In the genomic region with DNA sequence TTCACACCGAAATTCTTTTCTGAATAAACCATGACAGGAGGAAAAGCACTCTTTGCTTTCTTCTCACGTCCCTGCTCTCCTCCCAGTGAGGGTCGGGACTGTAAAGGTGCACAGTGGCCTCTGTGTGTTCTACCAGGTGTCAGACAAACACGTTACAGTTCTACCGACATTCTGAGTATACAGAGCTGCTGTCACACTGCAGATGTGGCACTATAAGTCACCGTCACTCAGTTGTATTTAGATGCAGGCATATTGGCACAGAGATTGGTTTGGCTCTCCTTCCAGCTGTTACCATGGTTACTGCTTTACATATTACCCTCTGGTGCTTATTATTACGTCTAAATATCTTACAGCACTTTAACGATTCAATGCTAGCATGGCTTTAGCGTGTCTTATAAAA, we compare ENCODE assay signal across 20 mouse cellular contexts.
DNase-seq lines count a peak whose midpoint lies in the region; ATAC-seq lines count a peak whose summit lies in the region.
"Had no signal": no experiment of that assay in that cellular context is flagged by ENCODE, and none has a peak within 500 bp of the region (broad histone marks: within the 10 kb centered on the region; RNA-seq: fewer than 3 reads in every experiment).

No protein-coding gene starts in this region.

- H3K9me3 ChIP-seq in forebrain, embryonic 12.5 days: no peaks in the 10 kb centered on the region
- H3K9me3 ChIP-seq in forebrain, embryonic 10.5 days: no peaks in the 10 kb centered on the region
- no peaks in the 10 kb centered on the region for H3K9me3 ChIP-seq in midbrain, embryonic 12.5 days
- no peaks in the 10 kb centered on the region for H3K9me3 ChIP-seq in midbrain, embryonic 10.5 days (replicated peaks)
- H3K9me3 ChIP-seq in hindbrain, embryonic 15.5 days: no peaks in the 10 kb centered on the region
- H3K9me3 ChIP-seq in neural tube, embryonic 14.5 days (ENCODE audit: control insufficient read depth, low read length): no peaks in the 10 kb centered on the region
- H3K9me3 ChIP-seq: embryonic facial prominence, embryonic 13.5 days; heart, embryonic 10.5 days had no signal

- peaks cover 15% of the 10 kb centered on the region for H3K36me3 ChIP-seq in forebrain, embryonic 12.5 days (replicated peaks)
- peaks cover 3% of the 10 kb centered on the region; the same call in 1 of the 2 replicates for H3K36me3 ChIP-seq in forebrain, embryonic 10.5 days (replicated peaks)
- peaks cover 24% of the 10 kb centered on the region for H3K36me3 ChIP-seq in midbrain, embryonic 12.5 days
- H3K36me3 ChIP-seq in midbrain, embryonic 10.5 days: peaks cover 10% of the 10 kb centered on the region; the same call in 1 of the 2 replicates
- peaks cover 27% of the 10 kb centered on the region for H3K36me3 ChIP-seq in hindbrain, embryonic 15.5 days
- H3K36me3 ChIP-seq in neural tube, embryonic 14.5 days (ENCODE audit: control insufficient read depth, insufficient read depth, low read length): peaks cover 16% of the 10 kb centered on the region; the same call in 1 of the 2 replicates
- H3K36me3 ChIP-seq: embryonic facial prominence, embryonic 13.5 days; heart, embryonic 10.5 days had no signal

- 0 out of 2 replicates have a peak, but pooled peaks have one; percentile 30 for ATAC-seq in forebrain, embryonic 12.5 days (ENCODE audit: low FRiP score)
- ATAC-seq in midbrain, embryonic 12.5 days (ENCODE audit: low FRiP score, low read depth): peak; percentile 38; the same call in 1 of the 2 replicates
- peak; percentile 62; the same call in 1 of the 2 replicates for ATAC-seq in hindbrain, embryonic 15.5 days (ENCODE audit: low FRiP score, low read depth)
- peak; percentile 84 for ATAC-seq in neural tube, embryonic 14.5 days (ENCODE audit: low read depth)
- ATAC-seq: lung, postnatal 0 days had no signal

- DNase-seq in forebrain, embryonic 10.5 days (ENCODE audit: extremely low spot score, low spot score): no peak
- no peak for DNase-seq in midbrain, embryonic 10.5 days (ENCODE audit: low spot score)
- DNase-seq in heart, adult 8-10 months (ENCODE audit: low spot score): no peak
- no peak for DNase-seq in testis, postnatal 14 days (ENCODE audit: low spot score)
- DNase-seq: adrenal gland, postnatal 14 days; cerebellum, adult 8-10 months; gastrocnemius, postnatal 10 days; heart, postnatal 36 days; kidney, adult 18-20 months; kidney, postnatal 25 days; left cerebral cortex, postnatal 4 days; right cerebral cortex, adult 18-20 months had no signal

- WGBS in forebrain, embryonic 12.5 days: 70% methylated on average over 9 of the region's 9 CpGs
- WGBS in forebrain, embryonic 10.5 days: 87% methylated on average over 9 of the region's 9 CpGs
- WGBS in midbrain, embryonic 12.5 days: 71% methylated on average over 9 of the region's 9 CpGs
- WGBS in midbrain, embryonic 10.5 days: 89% methylated on average over 9 of the region's 9 CpGs
- WGBS in hindbrain, embryonic 15.5 days: 37% methylated on average over 9 of the region's 9 CpGs
- WGBS in neural tube, embryonic 14.5 days: 38% methylated on average over 9 of the region's 9 CpGs

- H3K9ac ChIP-seq in forebrain, embryonic 12.5 days: no peak overlapping the region
- no peak overlapping the region for H3K9ac ChIP-seq in midbrain, embryonic 12.5 days (replicated peaks)
- no peak overlapping the region for H3K9ac ChIP-seq in hindbrain, embryonic 15.5 days
- no peak overlapping the region for H3K9ac ChIP-seq in neural tube, embryonic 14.5 days (replicated peaks; ENCODE audit: low read depth, low read length)
- H3K9ac ChIP-seq: embryonic facial prominence, embryonic 13.5 days; liver, embryonic 14.5 days had no signal

- H3K4me1 ChIP-seq in forebrain, embryonic 12.5 days: peaks cover 5% of the 10 kb centered on the region; the same call in 1 of the 2 replicates
- H3K4me1 ChIP-seq in forebrain, embryonic 10.5 days: no peaks in the 10 kb centered on the region
- 0 out of 2 replicates have a peak, but pooled peaks cover 4% of the 10 kb centered on the region for H3K4me1 ChIP-seq in midbrain, embryonic 12.5 days
- no peaks in the 10 kb centered on the region for H3K4me1 ChIP-seq in midbrain, embryonic 10.5 days
- peaks cover 18% of the 10 kb centered on the region for H3K4me1 ChIP-seq in hindbrain, embryonic 15.5 days (replicated peaks)
- peaks cover 7% of the 10 kb centered on the region for H3K4me1 ChIP-seq in neural tube, embryonic 14.5 days (ENCODE audit: control insufficient read depth, insufficient read depth, low read length)
- H3K4me1 ChIP-seq: embryonic facial prominence, embryonic 13.5 days; heart, embryonic 10.5 days had no signal

- no peak overlapping the region for H3K4me3 ChIP-seq in forebrain, embryonic 12.5 days (replicated peaks)
- H3K4me3 ChIP-seq in forebrain, embryonic 10.5 days: no peak overlapping the region
- H3K4me3 ChIP-seq in midbrain, embryonic 12.5 days: no peak overlapping the region
- H3K4me3 ChIP-seq in midbrain, embryonic 10.5 days: no peak overlapping the region
- no peak overlapping the region for H3K4me3 ChIP-seq in hindbrain, embryonic 15.5 days
- no peak overlapping the region for H3K4me3 ChIP-seq in neural tube, embryonic 14.5 days (ENCODE audit: low read depth, low read length)
- H3K4me3 ChIP-seq: embryonic facial prominence, embryonic 13.5 days; heart, embryonic 10.5 days had no signal

- no peak overlapping the region for H3K27ac ChIP-seq in forebrain, embryonic 12.5 days
- H3K27ac ChIP-seq in forebrain, embryonic 10.5 days: no peak overlapping the region
- H3K27ac ChIP-seq in midbrain, embryonic 12.5 days (replicated peaks): no peak overlapping the region
- no peak overlapping the region for H3K27ac ChIP-seq in midbrain, embryonic 10.5 days (replicated peaks)
- peak overlapping the region; percentile 6 for H3K27ac ChIP-seq in hindbrain, embryonic 15.5 days (replicated peaks)
- 0 out of 2 replicates have a peak overlapping the region, but pooled peaks have one; percentile 10 for H3K27ac ChIP-seq in neural tube, embryonic 14.5 days (ENCODE audit: low read depth, low read length)
- H3K27ac ChIP-seq: embryonic facial prominence, embryonic 13.5 days; heart, embryonic 10.5 days; liver, embryonic 14.5 days had no signal

- no peaks in the 10 kb centered on the region for H3K27me3 ChIP-seq in forebrain, embryonic 12.5 days
- no peaks in the 10 kb centered on the region for H3K27me3 ChIP-seq in forebrain, embryonic 10.5 days (ENCODE audit: poor library complexity, severe bottlenecking)
- H3K27me3 ChIP-seq in midbrain, embryonic 12.5 days: no peaks in the 10 kb centered on the region
- no peaks in the 10 kb centered on the region for H3K27me3 ChIP-seq in midbrain, embryonic 10.5 days (ENCODE audit: low read depth, poor library complexity, severe bottlenecking)
- no peaks in the 10 kb centered on the region for H3K27me3 ChIP-seq in hindbrain, embryonic 15.5 days
- no peaks in the 10 kb centered on the region for H3K27me3 ChIP-seq in neural tube, embryonic 14.5 days (ENCODE audit: control insufficient read depth, insufficient read depth, low read length)
- H3K27me3 ChIP-seq: embryonic facial prominence, embryonic 13.5 days had no signal

- no peak overlapping the region for H3K4me2 ChIP-seq in forebrain, embryonic 12.5 days
- H3K4me2 ChIP-seq in midbrain, embryonic 12.5 days (replicated peaks): no peak overlapping the region
- no peak overlapping the region for H3K4me2 ChIP-seq in hindbrain, embryonic 15.5 days
- H3K4me2 ChIP-seq in neural tube, embryonic 14.5 days (ENCODE audit: low read depth, low read length): no peak overlapping the region
- H3K4me2 ChIP-seq: embryonic facial prominence, embryonic 13.5 days had no signal

Comparison
In these comparisons a context has a peak if more than half of its experiments do, and no peak if none do; other contexts are left out.
1. ATAC-seq: peak in every context shown above with its lines; median percentile 84 in neural tube, embryonic 14.5 days; 62 in hindbrain, embryonic 15.5 days; 38 in midbrain, embryonic 12.5 days; 30 in forebrain, embryonic 12.5 days.
2. H3K27ac ChIP-seq: peak in hindbrain, embryonic 15.5 days (single experiment) and neural tube, embryonic 14.5 days (single experiment); none in forebrain, embryonic 12.5 days (single experiment), forebrain, embryonic 10.5 days (single experiment), midbrain, embryonic 12.5 days (single experiment) and midbrain, embryonic 10.5 days (single experiment).